Mouse (Mus musculus): ENCODE measurements around the gene Tgfb1. TPM values are rescaled to one million over a fixed set of nuclear protein-coding genes. Genes with fewer than 3 reads are reported as not detected.

Gene Tgfb1
- polyA plus RNA-seq, 1 experiment from 2014 or later = 1.1 TPM

- H3K27me3 ChIP-seq (ENCODE audit: control insufficient read depth, insufficient read depth, low read length) = no peaks in the 10 kb centered on the region
- DNase-seq = no peak
- peaks cover 14% of the 10 kb centered on the region for H3K4me1 ChIP-seq (ENCODE audit: control insufficient read depth, insufficient read depth, low read length)
- WGBS = 61% methylated on average over 6 of the region's 6 CpGs
- H3K9me3 ChIP-seq (ENCODE audit: control insufficient read depth, low read length) = 0 out of 2 replicates have a peak, but pooled peaks cover 2% of the 10 kb centered on the region
- ATAC-seq (ENCODE audit: low FRiP score, low TSS enrichment) = no peak
- no peak overlapping the region for H3K9ac ChIP-seq (replicated peaks; ENCODE audit: low read length)
- H3K4me3 ChIP-seq (replicated peaks; ENCODE audit: low read depth, low read length) = no peak overlapping the region
- H3K36me3 ChIP-seq (ENCODE audit: control insufficient read depth, insufficient read depth, low read length) = no peaks in the 10 kb centered on the region
- H3K27ac ChIP-seq (replicated peaks; ENCODE audit: low read depth, low read length) = no peak overlapping the region
- H3K4me2 ChIP-seq (ENCODE audit: low read length) = no peak overlapping the region
Observed at GRCm38 (mm10) chr7:25705801-25706251, 19.0 kb downstream of the Tgfb1 start.

GRCm38 (mm10) chr7:25706578-25707170, 19.9 kb downstream of the Tgfb1 start:
- 66% methylated on average over 7 of the region's 7 CpGs for WGBS
- H3K4me1 ChIP-seq (ENCODE audit: control insufficient read depth, insufficient read depth, low read length) = peaks cover 17% of the 10 kb centered on the region
- no peak overlapping the region for H3K4me2 ChIP-seq (ENCODE audit: low read length)
- ATAC-seq (ENCODE audit: low FRiP score, low TSS enrichment) (no peak), DNase-seq (no peak)
- no peak overlapping the region for H3K9ac ChIP-seq (replicated peaks; ENCODE audit: low read length)
- no peak overlapping the region for H3K27ac ChIP-seq (replicated peaks; ENCODE audit: low read depth, low read length)
- 0 out of 2 replicates have a peak, but pooled peaks cover 2% of the 10 kb centered on the region for H3K9me3 ChIP-seq (ENCODE audit: control insufficient read depth, low read length)
- no peak overlapping the region for H3K4me3 ChIP-seq (replicated peaks; ENCODE audit: low read depth, low read length)
- H3K36me3 ChIP-seq (ENCODE audit: control insufficient read depth, insufficient read depth, low read length) = no peaks in the 10 kb centered on the region
- no peaks in the 10 kb centered on the region for H3K27me3 ChIP-seq (ENCODE audit: control insufficient read depth, insufficient read depth, low read length)

GRCm38 (mm10) chr7:25707581-25708292, 20.9 kb downstream of the Tgfb1 start:
- Histone ChIP-seq H3K4me2 (ENCODE audit: low read length) (no peak overlapping the region), H3K27me3 (ENCODE audit: control insufficient read depth, insufficient read depth, low read length) (no peaks in the 10 kb centered on the region), H3K9me3 (ENCODE audit: control insufficient read depth, low read length) (no peaks in the 10 kb centered on the region), H3K4me1 (ENCODE audit: control insufficient read depth, insufficient read depth, low read length) (peaks cover 17% of the 10 kb centered on the region), H3K4me3 (replicated peaks; ENCODE audit: low read depth, low read length) (no peak overlapping the region), H3K9ac (replicated peaks; ENCODE audit: low read length) (no peak overlapping the region), H3K27ac (replicated peaks; ENCODE audit: low read depth, low read length) (no peak overlapping the region), H3K36me3 (ENCODE audit: control insufficient read depth, insufficient read depth, low read length) (peaks cover 8% of the 10 kb centered on the region)
- no peak for ATAC-seq (ENCODE audit: low FRiP score, low TSS enrichment)
- 69% methylated on average over 15 of the region's 15 CpGs for WGBS
- DNase-seq = no peak

GRCm38 (mm10) chr7:25709961-25710360, 23.2 kb downstream of the Tgfb1 start:
- Histone ChIP-seq H3K4me2 (ENCODE audit: low read length) (peak overlapping the region; percentile 22), H3K27me3 (ENCODE audit: control insufficient read depth, insufficient read depth, low read length) (no peaks in the 10 kb centered on the region), H3K27ac (replicated peaks; ENCODE audit: low read depth, low read length) (no peak overlapping the region), H3K9ac (replicated peaks; ENCODE audit: low read length) (peak overlapping the region; percentile 37; the same call in 1 of the 2 replicates), H3K36me3 (ENCODE audit: control insufficient read depth, insufficient read depth, low read length) (peaks cover 30% of the 10 kb centered on the region), H3K9me3 (ENCODE audit: control insufficient read depth, low read length) (no peaks in the 10 kb centered on the region), H3K4me3 (replicated peaks; ENCODE audit: low read depth, low read length) (no peak overlapping the region), H3K4me1 (ENCODE audit: control insufficient read depth, insufficient read depth, low read length) (peaks cover 13% of the 10 kb centered on the region)
- peak; percentile 38; the same call in 1 of the 2 replicates for ATAC-seq (ENCODE audit: low FRiP score, low TSS enrichment)
- DNase-seq = no peak
- WGBS = 17% methylated on average over 12 of the region's 12 CpGs

GRCm38 (mm10) chr7:25710519-25711130, 23.8 kb downstream of the Tgfb1 start:
- no peak overlapping the region for H3K27ac ChIP-seq (replicated peaks; ENCODE audit: low read depth, low read length)
- peaks cover 13% of the 10 kb centered on the region; the same call in 1 of the 2 replicates for H3K4me1 ChIP-seq (ENCODE audit: control insufficient read depth, insufficient read depth, low read length)
- ATAC-seq (ENCODE audit: low FRiP score, low TSS enrichment) (no peak), DNase-seq (no peak)
- no peak overlapping the region for H3K4me3 ChIP-seq (replicated peaks; ENCODE audit: low read depth, low read length)
- H3K9me3 ChIP-seq (ENCODE audit: control insufficient read depth, low read length) = no peaks in the 10 kb centered on the region
- H3K36me3 ChIP-seq (ENCODE audit: control insufficient read depth, insufficient read depth, low read length) = peaks cover 37% of the 10 kb centered on the region
- peak overlapping the region; percentile 22 for H3K4me2 ChIP-seq (ENCODE audit: low read length)
- WGBS = 9% methylated on average over 7 of the region's 7 CpGs
- peak overlapping the region; percentile 37; the same call in 1 of the 2 replicates for H3K9ac ChIP-seq (replicated peaks; ENCODE audit: low read length)
- H3K27me3 ChIP-seq (ENCODE audit: control insufficient read depth, insufficient read depth, low read length) = no peaks in the 10 kb centered on the region

GRCm38 (mm10) chr7:25711165-25711564, 24.4 kb downstream of the Tgfb1 start:
- H3K27ac ChIP-seq (replicated peaks; ENCODE audit: low read depth, low read length) = no peak overlapping the region
- no peak overlapping the region for H3K4me3 ChIP-seq (replicated peaks; ENCODE audit: low read depth, low read length)
- WGBS = 65% methylated on average over 5 of the region's 5 CpGs
- H3K36me3 ChIP-seq (ENCODE audit: control insufficient read depth, insufficient read depth, low read length) = peaks cover 42% of the 10 kb centered on the region
- no peak for ATAC-seq (ENCODE audit: low FRiP score, low TSS enrichment)
- H3K4me2 ChIP-seq (ENCODE audit: low read length) = no peak overlapping the region
- H3K4me1 ChIP-seq (ENCODE audit: control insufficient read depth, insufficient read depth, low read length) = peaks cover 13% of the 10 kb centered on the region; the same call in 1 of the 2 replicates
- no peaks in the 10 kb centered on the region for H3K9me3 ChIP-seq (ENCODE audit: control insufficient read depth, low read length)
- DNase-seq = no peak
- H3K27me3 ChIP-seq (ENCODE audit: control insufficient read depth, insufficient read depth, low read length) = no peaks in the 10 kb centered on the region
- H3K9ac ChIP-seq (replicated peaks; ENCODE audit: low read length) = no peak overlapping the region

GRCm38 (mm10) chr7:25711731-25712197, 25.0 kb downstream of the Tgfb1 start:
- Histone ChIP-seq H3K4me3 (replicated peaks; ENCODE audit: low read depth, low read length) (no peak overlapping the region), H3K9ac (replicated peaks; ENCODE audit: low read length) (no peak overlapping the region; the same call in 1 of the 2 replicates), H3K4me1 (ENCODE audit: control insufficient read depth, insufficient read depth, low read length) (peaks cover 13% of the 10 kb centered on the region; the same call in 1 of the 2 replicates), H3K27ac (replicated peaks; ENCODE audit: low read depth, low read length) (no peak overlapping the region), H3K27me3 (ENCODE audit: control insufficient read depth, insufficient read depth, low read length) (no peaks in the 10 kb centered on the region), H3K4me2 (ENCODE audit: low read length) (no peak overlapping the region), H3K9me3 (ENCODE audit: control insufficient read depth, low read length) (no peaks in the 10 kb centered on the region), H3K36me3 (ENCODE audit: control insufficient read depth, insufficient read depth, low read length) (peaks cover 43% of the 10 kb centered on the region)
- no peak for DNase-seq
- 36% methylated on average over 7 of the region's 7 CpGs for WGBS
- ATAC-seq (ENCODE audit: low FRiP score, low TSS enrichment) = no peak

GRCm38 (mm10) chr7:25712801-25713200, 26.0 kb downstream of the Tgfb1 start:
- H3K9me3 ChIP-seq (ENCODE audit: control insufficient read depth, low read length) = no peaks in the 10 kb centered on the region
- 90% methylated on average over 9 of the region's 9 CpGs for WGBS

More at GRCm38 (mm10) chr7:25712801-25713200, 26.0 kb downstream of the Tgfb1 start:
- H3K27ac ChIP-seq (replicated peaks; ENCODE audit: low read depth, low read length) = no peak overlapping the region
- H3K9ac ChIP-seq (replicated peaks; ENCODE audit: low read length) = no peak overlapping the region
- H3K4me3 ChIP-seq (replicated peaks; ENCODE audit: low read depth, low read length) = no peak overlapping the region
- ATAC-seq (ENCODE audit: low FRiP score, low TSS enrichment) (no peak), DNase-seq (no peak)
- peaks cover 18% of the 10 kb centered on the region for H3K4me1 ChIP-seq (ENCODE audit: control insufficient read depth, insufficient read depth, low read length)
- no peak overlapping the region for H3K4me2 ChIP-seq (ENCODE audit: low read length)
- H3K36me3 ChIP-seq (ENCODE audit: control insufficient read depth, insufficient read depth, low read length) = peaks cover 43% of the 10 kb centered on the region
- no peaks in the 10 kb centered on the region for H3K27me3 ChIP-seq (ENCODE audit: control insufficient read depth, insufficient read depth, low read length)
